Mouse (Mus musculus) hindbrain, embryonic 15.5 days (tissue): ENCODE data around the gene Me3. TPM values are rescaled to one million over a fixed set of nuclear protein-coding genes. Genes with fewer than 3 reads are reported as not detected.

ENCODE experiments used
- ATAC-seq: fragments of 200-750 bp; cut with Nextera tagmentation; 2 replicates; pipeline ENCODE4 v1.8.0; 2017; ENCODE audit warnings: low read depth, moderate number of reproducible peaks, moderate TSS enrichment; ENCODE audit not compliant: low FRiP score
- H3K27ac ChIP-seq: fragments of 300-500 bp; sonication (generic); replicated peaks from 2 replicates; pipeline ENCODE4 v1.5.1; 2015; ENCODE audit warnings: mild to moderate bottlenecking, inconsistent platforms
- H3K27me3 ChIP-seq: fragments of 300-500 bp; sonication (generic); 2 replicates; pipeline ENCODE4 v1.6.1; 2015; ENCODE audit warnings: control low read depth, inconsistent platforms
- H3K36me3 ChIP-seq: fragments of 300-500 bp; sonication (generic); 2 replicates; pipeline ENCODE4 v1.6.1; 2015; ENCODE audit warnings: control low read depth, inconsistent platforms
- H3K4me1 ChIP-seq: fragments of 300-500 bp; sonication (generic); replicated peaks from 2 replicates; pipeline ENCODE4 v1.6.1; 2015; ENCODE audit warnings: control low read depth, inconsistent platforms
- H3K4me2 ChIP-seq: fragments of 300-500 bp; sonication (generic); 2 replicates; pipeline ENCODE4 v1.6.1; 2015; ENCODE audit warnings: moderate library complexity, mild to moderate bottlenecking, inconsistent platforms
- H3K4me3 ChIP-seq: fragments of 300-500 bp; sonication (generic); 2 replicates; pipeline ENCODE4 v1.5.1; 2015; ENCODE audit warnings: mild to moderate bottlenecking, inconsistent platforms
- H3K9ac ChIP-seq: fragments of 300-500 bp; sonication (generic); 2 replicates; pipeline ENCODE4 v1.6.1; 2015; ENCODE audit warnings: inconsistent platforms
- H3K9me3 ChIP-seq: fragments of 300-500 bp; sonication (generic); 2 replicates; pipeline ENCODE4 v1.6.1; 2016; ENCODE audit warnings: control low read depth, inconsistent platforms
- WGBS: fragments of 180-500 bp; shearing (Covaris S2); methylation state at CpG from one replicate; pipeline ENCODE4 v1.1.7; 2015; 5-methylcytosine and 5-hydroxymethylcytosine counted together
- polyA plus RNA-seq: library from polyadenylated mRNA; unstranded; fragments of >200 nt; fragmentation: Nextera tagmentation; extraction: Ambion mirVana; gene quantifications from 2 replicates; pipeline ENCODE4 v1.2.1, GENCODE M21; 2015

Me3 gene
- 14.7 and 14.8 TPM in 2 replicates for polyA plus RNA-seq

GRCm38 (mm10) chr7:89632342-89633251 lies at the start of gene Me3:
Gene Me3 (plus strand): TSS chr7:89632392.
- H3K4me2 ChIP-seq: peak within 1 kb of the TSS; percentile 99
- WGBS: 5% methylated on average over 49 of the region's 49 CpGs
- no peaks in the 10 kb centered on the region for H3K27me3 ChIP-seq
- H3K9me3 ChIP-seq: no peaks in the 10 kb centered on the region
- H3K36me3 ChIP-seq: no peaks in the 10 kb centered on the region
- H3K4me1 ChIP-seq: peaks cover 3% of the 10 kb centered on the region; the same call in 1 of the 2 replicates
- peak within 1 kb of the TSS; percentile 90 for H3K9ac ChIP-seq
- peak within 1 kb of the TSS; percentile 71 for H3K27ac ChIP-seq
- peak within 1 kb of the TSS; percentile 87 for H3K4me3 ChIP-seq
- ATAC-seq: peak; percentile 91

GRCm38 (mm10) chr7:89590039-89590438 lies 42.2 kb upstream of the Me3 start:
- H3K36me3 ChIP-seq: no peaks in the 10 kb centered on the region
- H3K9me3 ChIP-seq: no peaks in the 10 kb centered on the region
- no peak overlapping the region for H3K4me3 ChIP-seq
- H3K4me1 ChIP-seq: no peaks in the 10 kb centered on the region
- no peak for ATAC-seq
- no peak overlapping the region for H3K9ac ChIP-seq
- no peak overlapping the region for H3K27ac ChIP-seq
- H3K4me2 ChIP-seq: no peak overlapping the region
- H3K27me3 ChIP-seq: no peaks in the 10 kb centered on the region
- WGBS: 80% methylated on average over 5 of the region's 5 CpGs

- no peak overlapping the region for H3K4me3 ChIP-seq
- H3K36me3 ChIP-seq: no peaks in the 10 kb centered on the region
- ATAC-seq: no peak
- H3K4me2 ChIP-seq: no peak overlapping the region
- H3K9me3 ChIP-seq: no peaks in the 10 kb centered on the region
- no peaks in the 10 kb centered on the region for H3K4me1 ChIP-seq
- no peak overlapping the region for H3K27ac ChIP-seq
- H3K27me3 ChIP-seq: no peaks in the 10 kb centered on the region
- 78% methylated on average over 3 of the region's 3 CpGs for WGBS
- no peak overlapping the region for H3K9ac ChIP-seq
These were observed 41.5 kb upstream of the Me3 start for GRCm38 (mm10) chr7:89590542-89591251.

- 94% methylated on average over 2 of the region's 2 CpGs for WGBS
- no peaks in the 10 kb centered on the region for H3K36me3 ChIP-seq
- ATAC-seq: no peak
These were observed 36.4 kb upstream of the Me3 start for GRCm38 (mm10) chr7:89595813-89596212.

GRCm38 (mm10) chr7:89605589-89606536 lies 26.3 kb upstream of the Me3 start:
- H3K9ac ChIP-seq: no peak overlapping the region
- 80% methylated on average over 8 of the region's 8 CpGs for WGBS

More at GRCm38 (mm10) chr7:89595813-89596212, 36.4 kb upstream of the Me3 start:
- H3K4me3 ChIP-seq: no peak overlapping the region
- H3K9me3 ChIP-seq: no peaks in the 10 kb centered on the region
- H3K4me2 ChIP-seq: no peak overlapping the region
- no peaks in the 10 kb centered on the region for H3K27me3 ChIP-seq
- no peak overlapping the region for H3K27ac ChIP-seq
- H3K9ac ChIP-seq: no peak overlapping the region
- no peaks in the 10 kb centered on the region for H3K4me1 ChIP-seq

GRCm38 (mm10) chr7:89607329-89607728 lies 24.9 kb upstream of the Me3 start:
- H3K4me1 ChIP-seq: no peaks in the 10 kb centered on the region
- H3K9ac ChIP-seq: no peak overlapping the region
- H3K9me3 ChIP-seq: no peaks in the 10 kb centered on the region
- no peak overlapping the region for H3K4me2 ChIP-seq
- WGBS: 98% methylated on average over 6 of the region's 6 CpGs
- H3K36me3 ChIP-seq: no peaks in the 10 kb centered on the region
- no peak overlapping the region for H3K4me3 ChIP-seq
- no peaks in the 10 kb centered on the region for H3K27me3 ChIP-seq
- ATAC-seq: no peak
- H3K27ac ChIP-seq: no peak overlapping the region

More at GRCm38 (mm10) chr7:89605589-89606536, 26.3 kb upstream of the Me3 start:
- Histone ChIP-seq H3K27me3 (no peaks in the 10 kb centered on the region), H3K4me2 (no peak overlapping the region), H3K4me1 (no peaks in the 10 kb centered on the region), H3K9me3 (no peaks in the 10 kb centered on the region), H3K27ac (no peak overlapping the region), H3K4me3 (no peak overlapping the region), H3K36me3 (no peaks in the 10 kb centered on the region)
- ATAC-seq: no peak

- no peak for ATAC-seq
- Histone ChIP-seq H3K4me3 (no peak overlapping the region), H3K27me3 (no peaks in the 10 kb centered on the region), H3K4me2 (no peak overlapping the region), H3K9ac (no peak overlapping the region), H3K36me3 (no peaks in the 10 kb centered on the region), H3K9me3 (no peaks in the 10 kb centered on the region), H3K4me1 (no peaks in the 10 kb centered on the region), H3K27ac (no peak overlapping the region)
- WGBS: 75% methylated on average over 7 of the region's 7 CpGs
These were observed 21.0 kb upstream of the Me3 start for GRCm38 (mm10) chr7:89611236-89611635.

GRCm38 (mm10) chr7:89616235-89616634 lies 16.0 kb upstream of the Me3 start:
- no peaks in the 10 kb centered on the region for H3K4me1 ChIP-seq
- no peak overlapping the region for H3K27ac ChIP-seq
- 94% methylated on average over 6 of the region's 6 CpGs for WGBS
- no peak overlapping the region for H3K4me2 ChIP-seq
- no peak for ATAC-seq
- no peak overlapping the region for H3K9ac ChIP-seq
- H3K4me3 ChIP-seq: no peak overlapping the region
- no peaks in the 10 kb centered on the region for H3K27me3 ChIP-seq
- H3K36me3 ChIP-seq: no peaks in the 10 kb centered on the region
- H3K9me3 ChIP-seq: no peaks in the 10 kb centered on the region

- ATAC-seq: no peak
- WGBS: 88% methylated on average over 4 of the region's 4 CpGs
These were observed 8.9 kb upstream of the Me3 start for GRCm38 (mm10) chr7:89623331-89623730.

GRCm38 (mm10) chr7:89627393-89627792 lies 4.8 kb upstream of the Me3 start:
- no peak for ATAC-seq

More at GRCm38 (mm10) chr7:89623331-89623730, 8.9 kb upstream of the Me3 start:
- H3K27ac ChIP-seq: no peak overlapping the region
- H3K9me3 ChIP-seq: no peaks in the 10 kb centered on the region
- no peaks in the 10 kb centered on the region for H3K4me1 ChIP-seq
- H3K27me3 ChIP-seq: no peaks in the 10 kb centered on the region
- no peaks in the 10 kb centered on the region for H3K36me3 ChIP-seq
- no peak overlapping the region for H3K4me3 ChIP-seq
- H3K4me2 ChIP-seq: no peak overlapping the region
- H3K9ac ChIP-seq: no peak overlapping the region

GRCm38 (mm10) chr7:89628006-89628405 lies 4.2 kb upstream of the Me3 start:
- no peaks in the 10 kb centered on the region for H3K9me3 ChIP-seq
- no peak overlapping the region for H3K4me2 ChIP-seq
- peaks cover 1% of the 10 kb centered on the region; the same call in 1 of the 2 replicates for H3K4me1 ChIP-seq
- ATAC-seq: no peak
- H3K27me3 ChIP-seq: no peaks in the 10 kb centered on the region
- H3K4me3 ChIP-seq: no peak overlapping the region
- 4% methylated on average over 2 of the region's 2 CpGs for WGBS
- H3K27ac ChIP-seq: no peak overlapping the region
- H3K36me3 ChIP-seq: no peaks in the 10 kb centered on the region
- H3K9ac ChIP-seq: no peak overlapping the region

More at GRCm38 (mm10) chr7:89627393-89627792, 4.8 kb upstream of the Me3 start:
- no peaks in the 10 kb centered on the region; the same call in 1 of the 2 replicates for H3K4me1 ChIP-seq
- no peaks in the 10 kb centered on the region for H3K36me3 ChIP-seq
- H3K9me3 ChIP-seq: no peaks in the 10 kb centered on the region
- H3K4me2 ChIP-seq: no peak overlapping the region
- no peak overlapping the region for H3K9ac ChIP-seq
- no peak overlapping the region for H3K27ac ChIP-seq
- no peaks in the 10 kb centered on the region for H3K27me3 ChIP-seq
- H3K4me3 ChIP-seq: no peak overlapping the region
